21 mouse cellular contexts compared by ENCODE assay signal in the genomic region with DNA sequence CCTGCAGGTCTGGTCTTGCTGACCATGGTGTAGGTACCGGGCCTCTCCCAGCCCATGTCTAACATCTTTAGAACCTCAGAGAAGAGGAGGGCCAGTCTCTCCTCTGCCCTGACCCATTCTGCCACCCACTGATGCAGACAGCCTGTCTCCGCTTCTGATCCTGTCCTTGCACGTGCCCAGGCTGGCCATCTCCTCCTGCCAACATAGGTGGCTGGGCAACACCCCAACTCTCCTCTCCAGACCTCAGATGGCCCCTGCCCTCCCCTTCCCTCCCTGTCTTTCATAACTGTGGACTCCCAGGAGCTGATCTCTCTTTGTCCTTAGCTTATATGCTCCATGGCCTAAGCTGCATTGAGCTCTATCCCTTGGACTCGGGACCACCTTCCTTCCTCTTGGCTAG. TPM values are rescaled to one million over a fixed set of nuclear protein-coding genes. Genes with fewer than 3 reads are reported as not detected.
"Had no signal": no experiment of that assay in that cellular context is flagged by ENCODE, and none has a peak within 500 bp of the region (broad histone marks: within the 10 kb centered on the region; RNA-seq: fewer than 3 reads in every experiment).

No protein-coding gene starts in this region.

- H3K4me1 ChIP-seq: midbrain, embryonic 15.5 days; neural tube, embryonic 13.5 days; neural tube, embryonic 15.5 days had no signal

- H3K27ac ChIP-seq: midbrain, embryonic 13.5 days; midbrain, embryonic 15.5 days; neural tube, embryonic 13.5 days; neural tube, embryonic 15.5 days had no signal

- H3K27me3 ChIP-seq: midbrain, embryonic 13.5 days; midbrain, embryonic 15.5 days; neural tube, embryonic 13.5 days; neural tube, embryonic 15.5 days had no signal

- H3K9ac ChIP-seq: lung, embryonic 14.5 days; midbrain, embryonic 13.5 days; midbrain, embryonic 15.5 days; neural tube, embryonic 13.5 days; neural tube, embryonic 15.5 days had no signal

- H3K36me3 ChIP-seq: midbrain, embryonic 10.5 days; midbrain, embryonic 13.5 days; midbrain, embryonic 15.5 days; neural tube, embryonic 13.5 days; neural tube, embryonic 15.5 days had no signal

- H3K4me2 ChIP-seq: lung, embryonic 14.5 days; midbrain, embryonic 13.5 days; midbrain, embryonic 15.5 days; neural tube, embryonic 13.5 days; neural tube, embryonic 15.5 days had no signal

- H3K9me3 ChIP-seq: midbrain, embryonic 10.5 days; midbrain, embryonic 13.5 days; midbrain, embryonic 15.5 days; neural tube, embryonic 13.5 days; neural tube, embryonic 15.5 days had no signal

- ATAC-seq: midbrain, embryonic 13.5 days; midbrain, embryonic 15.5 days had no signal

- DNase-seq: lung, adult 18-20 months; lung, embryonic 14.5 days; lung, postnatal 10 days; lung, postnatal 4 days; retina, postnatal 1 day; right cerebral cortex, adult 18-20 months; right cerebral cortex, postnatal 25 days; right cerebral cortex, postnatal 4 days; spleen, adult 18-20 months; thymus, adult 18-20 months; thymus, postnatal 14 days; thymus, postnatal 36 days had no signal

- H3K4me3 ChIP-seq: midbrain, embryonic 10.5 days; midbrain, embryonic 13.5 days; midbrain, embryonic 15.5 days; myocyte; neural tube, embryonic 13.5 days; neural tube, embryonic 15.5 days had no signal

RNA-seq across cellular contexts. Expression of gene Trim29, which starts 5.8 kb away (rescaled TPM):
- total RNA-seq: megakaryocyte, adult 5-6 weeks; megakaryocyte-erythroid progenitor cell, adult 5-6 weeks had no signal
- polyA plus RNA-seq: liver, embryonic 16.5 days had no signal
